Mouse (Mus musculus) left cerebral cortex, postnatal 25 days (tissue): ENCODE measurements around the gene St13. TPM values are rescaled to one million over a fixed set of nuclear protein-coding genes. Genes with fewer than 3 reads are reported as not detected.

Source experiments
- DNase-seq, 2 experiments: peaks; one replicate each; pipeline ENCODE4 v3.0.0; 2022; ENCODE audit warnings: low spot score in 2 of 2, mixed read lengths in 1 of 2
- intact Hi-C: fragments of 180-260 bp; cut with DNase I; formaldehyde crosslinking; loops from one replicate; pipeline ENCODE4 v1.15.1; 2025
- total RNA-seq, 2 experiments: library from RNA; stranded (reverse); gene quantifications; 2 replicates each; pipeline ENCODE4 v1.2.3; 2021

St13 gene
- total RNA-seq, 2 experiments from 2014 or later, result 165 TPM

DNA sequence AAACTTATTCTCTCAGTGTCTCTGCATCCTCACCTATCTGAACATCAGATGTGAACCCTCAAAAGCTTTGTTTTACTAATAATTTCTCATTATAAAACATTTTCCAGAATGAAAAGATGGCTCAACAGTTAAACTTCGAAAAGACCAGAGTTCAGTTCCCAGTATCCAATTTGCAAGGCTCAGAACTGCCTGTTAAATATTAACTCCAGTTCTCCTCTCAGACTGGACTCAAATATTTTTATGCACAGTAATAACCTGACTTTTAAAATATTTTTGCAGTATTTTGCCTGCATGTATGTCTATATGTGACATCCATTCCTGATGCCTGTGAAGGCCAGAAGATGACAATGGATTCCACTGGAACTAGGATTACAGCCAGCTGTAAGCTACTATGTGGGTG is 31.3 kb downstream of the St13 start:
- DNase-seq, result no peak
- intact Hi-C loops, result loop anchor here (5.0 kb wide), 1 partner anchor 249 kb away; no protein-coding TSS in a partner anchor

GRCm38 (mm10) chr15:81366241-81366640 is 33.6 kb downstream of the St13 start:
- no peak for DNase-seq
- intact Hi-C loops, result loop anchor here (5.0 kb wide), 1 partner anchor 251 kb away; no protein-coding TSS in a partner anchor

GRCm38 (mm10) chr15:81365246-81365645 is 34.6 kb downstream of the St13 start:
- no peak for DNase-seq
- intact Hi-C loops, result loop anchor here (5.0 kb wide), 1 partner anchor 252 kb away; no protein-coding TSS in a partner anchor

GRCm38 (mm10) chr15:81364271-81364670 is 35.6 kb downstream of the St13 start:
- intact Hi-C loops, result no loop called here
- DNase-seq, result no peak

DNA sequence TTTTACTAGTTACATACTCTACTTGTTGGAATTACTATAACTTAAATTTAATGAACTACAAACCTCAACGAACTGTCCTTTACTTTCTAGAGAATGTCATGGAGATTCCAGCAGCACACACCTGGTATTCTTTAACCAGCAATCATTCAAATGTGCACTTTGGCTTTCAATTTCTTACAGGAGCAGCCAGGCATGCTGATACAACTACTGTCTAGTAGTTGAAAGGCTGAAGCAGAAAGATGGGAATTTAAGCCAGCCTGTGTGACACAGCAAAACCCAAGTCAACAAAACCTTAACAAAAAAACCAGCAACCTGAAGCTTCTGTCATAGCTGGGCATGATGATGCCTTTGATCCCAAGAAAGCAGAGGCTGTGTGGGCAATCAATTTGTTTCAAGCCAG is 37.4 kb downstream of the St13 start:
- intact Hi-C loops, result no loop called here
- DNase-seq, result no peak

GRCm38 (mm10) chr15:81361417-81362015 is 38.4 kb downstream of the St13 start:
- intact Hi-C loops, result no loop called here
- DNase-seq, result no peak

- intact Hi-C loops, result no loop called here
- DNase-seq, result no peak
Observed at GRCm38 (mm10) chr15:81361022-81361404, 38.9 kb downstream of the St13 start.

DNA sequence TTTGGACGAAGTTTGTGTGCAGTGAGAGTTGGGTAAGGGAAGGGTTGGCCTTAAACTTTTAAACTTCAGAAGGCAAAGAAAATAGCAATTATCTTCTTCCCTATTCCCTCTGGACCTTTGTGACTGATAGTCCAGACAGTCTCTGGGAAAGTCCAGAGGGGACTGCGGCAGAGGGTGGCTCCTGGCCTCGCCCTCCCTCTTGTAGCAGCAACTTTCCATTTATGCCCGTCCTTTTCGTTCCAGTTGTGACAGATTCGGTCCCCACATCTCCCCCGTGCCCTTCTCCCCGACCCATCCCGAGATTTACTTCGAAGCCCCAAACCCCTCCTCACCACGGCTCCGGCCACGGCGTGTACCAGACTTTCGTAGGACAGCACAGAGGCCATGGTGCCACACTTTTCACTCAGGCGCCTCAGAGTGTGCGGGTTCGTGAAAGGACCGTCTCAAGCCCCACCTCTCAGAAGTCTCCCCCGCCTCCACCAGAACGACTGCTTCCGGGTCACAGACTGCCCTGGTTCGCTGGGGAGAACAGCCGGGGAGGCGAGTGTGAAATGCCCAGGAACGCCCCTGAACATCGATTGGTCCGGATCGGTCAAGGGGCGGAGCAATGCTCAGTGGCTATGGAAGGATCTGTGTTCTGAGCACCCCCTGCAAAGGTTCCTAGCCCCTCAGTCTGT is 39.4 kb downstream of the St13 start, which contains the start of gene Slc25a17:
Gene Slc25a17 (minus strand): TSS at position 468 of the 677 bp plus-strand sequence.
- intact Hi-C loops, result no loop called here
- peak; percentile 89 to 96 for DNase-seq

- DNase-seq, result no peak
- intact Hi-C loops, result no loop called here
Observed at GRCm38 (mm10) chr15:81359421-81359820, 40.5 kb downstream of the St13 start.

DNA sequence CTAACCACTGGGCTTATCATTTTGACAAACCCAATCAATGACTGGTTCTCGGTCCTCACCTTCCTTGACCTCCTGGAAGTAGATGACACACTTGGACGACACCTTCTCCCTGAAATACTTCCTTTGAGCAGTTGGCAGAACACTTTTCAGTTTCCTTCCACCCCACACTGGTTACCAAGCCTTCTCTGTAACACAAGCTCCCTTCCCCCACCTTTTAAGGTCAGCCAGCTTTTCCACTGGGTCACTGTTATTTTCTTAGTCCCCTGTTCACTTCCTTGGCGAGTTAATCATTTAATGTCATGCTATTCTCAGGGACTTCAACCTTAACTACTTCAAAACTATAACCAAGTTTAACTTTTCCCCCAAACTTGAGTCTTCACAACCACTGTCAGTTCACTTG is 40.9 kb downstream of the St13 start:
- intact Hi-C loops, result no loop called here
- no peak for DNase-seq

- no peak for DNase-seq
- intact Hi-C loops, result no loop called here
Observed at GRCm38 (mm10) chr15:81356946-81357345, 42.9 kb downstream of the St13 start.

DNA sequence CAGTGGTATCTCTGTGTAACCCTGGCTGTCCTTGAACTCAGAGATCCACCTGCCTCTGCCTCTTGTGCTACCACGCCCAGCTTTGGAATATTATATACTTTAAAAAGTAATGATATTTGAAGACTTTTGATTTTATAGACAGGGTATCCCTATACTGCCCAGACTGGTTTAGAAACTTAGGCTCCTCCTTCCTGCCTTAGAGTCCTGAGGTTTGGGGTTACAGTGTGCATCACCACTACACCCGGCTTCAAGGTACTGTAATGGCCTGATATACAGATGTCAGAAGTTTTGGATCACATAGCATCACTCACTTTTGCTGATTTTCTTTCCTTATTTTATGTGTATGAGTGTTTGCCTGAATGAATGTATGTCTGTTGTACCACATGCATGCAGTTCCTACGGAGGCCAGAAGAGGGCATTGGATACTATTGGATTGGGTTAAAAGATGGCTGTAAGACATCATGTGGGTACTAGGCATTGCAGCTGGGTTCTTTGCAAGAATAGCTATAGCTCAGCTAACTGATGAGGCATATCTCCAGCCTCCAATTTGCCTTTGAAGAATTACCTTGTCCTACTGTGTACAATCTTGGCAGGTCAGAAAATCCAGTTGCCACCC is 44.6 kb downstream of the St13 start:
- no peak for DNase-seq

GRCm38 (mm10) chr15:81352638-81353037 is 47.2 kb downstream of the St13 start:
- DNase-seq, result no peak
- intact Hi-C loops, result no loop called here

More for the DNA sequence above, 44.6 kb downstream of the St13 start:
- intact Hi-C loops, result no loop called here

- intact Hi-C loops, result no loop called here
- no peak for DNase-seq
Observed at GRCm38 (mm10) chr15:81350401-81350800, 49.5 kb downstream of the St13 start.

DNA sequence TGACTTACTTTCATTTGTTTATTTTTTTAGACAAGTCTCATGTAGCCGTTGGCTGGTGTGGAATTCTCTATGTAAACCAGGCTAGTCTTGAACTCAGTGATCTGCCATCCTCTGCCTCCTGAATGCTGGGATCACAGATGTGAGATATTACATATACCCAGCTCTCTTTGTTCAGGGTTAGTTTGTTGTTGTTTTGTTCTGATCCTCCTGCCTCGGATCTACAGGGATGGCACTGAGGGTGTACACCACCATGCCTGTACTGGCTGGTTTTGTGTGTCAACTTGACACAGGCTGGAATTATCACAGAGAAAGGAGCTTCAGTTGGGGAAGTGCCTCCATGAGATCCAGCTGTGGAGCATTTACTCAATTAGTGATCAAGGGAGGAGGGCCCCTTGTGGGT is 51.5 kb downstream of the St13 start:
- intact Hi-C loops, result loop anchor here (5.0 to 10.0 kb wide), 2 partner anchors 111 to 244 kb away; partner anchors contain the start of gene Mchr1

DNA sequence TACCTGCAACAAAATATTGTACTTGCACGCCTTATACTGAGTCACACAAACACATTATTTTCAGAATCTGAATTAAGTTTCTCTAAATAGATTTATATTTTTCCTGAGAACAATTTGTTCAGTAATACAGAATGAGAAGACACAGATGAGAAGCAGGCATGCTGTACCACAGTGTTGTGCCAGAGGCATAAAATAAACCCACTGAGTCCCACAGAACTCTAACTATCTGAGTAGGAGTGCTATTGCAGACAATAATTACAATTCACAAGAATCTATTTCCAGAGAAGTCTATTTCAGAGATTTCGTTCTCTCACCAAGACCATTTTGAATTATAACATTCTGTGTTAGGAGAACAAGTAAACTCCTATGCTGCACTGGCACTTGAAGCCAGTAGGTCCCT is 52.4 kb downstream of the St13 start:
- peak; percentile 47 to 80 for DNase-seq
- intact Hi-C loops, result loop anchor here (5.0 to 10.0 kb wide), 2 partner anchors 110 to 243 kb away; partner anchors contain the start of gene Mchr1

More for the DNA sequence above, 51.5 kb downstream of the St13 start:
- no peak for DNase-seq

DNA sequence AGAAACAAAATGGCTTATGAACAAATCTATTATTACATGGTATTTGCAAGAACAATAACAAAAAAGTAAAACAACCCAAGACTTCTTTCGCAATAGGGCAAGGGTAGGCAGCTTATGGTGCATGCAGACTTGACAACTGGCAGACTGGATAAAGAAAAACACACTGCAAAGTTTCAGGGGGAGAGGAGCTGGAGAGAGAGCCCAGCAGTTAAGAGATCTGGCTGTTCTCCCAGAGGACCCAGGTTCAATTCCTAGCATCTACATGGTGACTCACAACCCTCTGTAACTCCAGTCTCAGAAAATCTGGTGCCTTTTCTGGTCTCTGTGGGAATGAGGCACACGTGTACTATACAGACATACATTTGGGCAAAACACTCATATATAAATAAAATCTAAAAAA is 58.5 kb downstream of the St13 start:
- intact Hi-C loops, result loop anchor here (10.0 kb wide), 1 partner anchor 237 kb away; no protein-coding TSS in a partner anchor
- peak in 1 of 2 experiments; percentile 79 for DNase-seq

GRCm38 (mm10) chr15:81339158-81339557 is 60.7 kb downstream of the St13 start:
- intact Hi-C loops, result no loop called here
- DNase-seq, result no peak

GRCm38 (mm10) chr15:81336466-81336865 is 63.4 kb downstream of the St13 start:
- DNase-seq, result peak in 1 of 2 experiments; percentile 62
- intact Hi-C loops, result no loop called here

GRCm38 (mm10) chr15:81332517-81332916 is 67.4 kb downstream of the St13 start:
- no peak for DNase-seq
- intact Hi-C loops, result no loop called here
